Mouse (Mus musculus) liver, embryonic 14.5 days (tissue): Measurements from ENCODE around the gene Pus7.

Source experiments
- CTCF ChIP-seq: IDR thresholded peaks from 2 replicates; pipeline ENCODE4 v1.5.1; 2016; ENCODE audit warnings: antibody characterized with exemption, low read depth, control low read depth
- EP300 ChIP-seq: IDR thresholded peaks from 2 replicates; pipeline ENCODE4 v1.6.1; 2016; ENCODE audit warnings: antibody characterized with exemption, low read depth

GRCm38 (mm10) chr5:23789078-23789612 lies 5.6 kb upstream of the Pus7 start:
- TF ChIP-seq CTCF (peak; percentile 39), EP300 (no peak)
